Mouse (Mus musculus): Measurements from ENCODE around the gene Itgb1bp1. TPM values are rescaled to one million over a fixed set of nuclear protein-coding genes. Genes with fewer than 3 reads are reported as not detected.

Itgb1bp1 gene
- total and polyA plus RNA-seq, 3 experiments = 15.2 to 50.6 (median 42.4) TPM

- Histone ChIP-seq H3K27me3 (ENCODE audit: control insufficient read depth, insufficient read depth, low read length) (no peaks in the 10 kb centered on the region), H3K4me1 (ENCODE audit: control insufficient read depth, insufficient read depth, low read length) (peaks cover 3% of the 10 kb centered on the region; the same call in 1 of the 2 replicates), H3K79me2 (replicated peaks; ENCODE audit: control insufficient read depth, insufficient read depth, low read length) (no peaks in the 10 kb centered on the region), H3K4me3 (no peak overlapping the region), H3K27ac (no peak overlapping the region), H3K36me3 (ENCODE audit: control insufficient read depth, insufficient read depth, low read length) (no peaks in the 10 kb centered on the region), H3K9ac (ENCODE audit: low read depth, low read length) (no peak overlapping the region)
- TF ChIP-seq EP300 (IDR thresholded peaks at IDR 0.05; ENCODE audit: insufficient read depth, low read depth, low read length) = no peak
- TF ChIP-seq POLR2A (IDR thresholded peaks at IDR 0.05; ENCODE audit: insufficient read depth, low read depth, low read length) = no peak
- no peak for TF ChIP-seq CTCF (IDR thresholded peaks at IDR 0.05)
- intact Hi-C loops (cut with DNase I) = no loop called here
- 93% methylated on average over 17 of the region's 17 CpGs for WGBS
- DNase-seq = no peak
Observed at GRCm38 (mm10) chr12:21212876-21213275, 73.2 kb downstream of the Itgb1bp1 start.

GRCm38 (mm10) chr12:21209273-21209672 is 76.8 kb downstream of the Itgb1bp1 start:
- 89% methylated on average over 10 of the region's 10 CpGs for WGBS
- intact Hi-C loops (cut with DNase I) = loop anchor here (5.0 kb wide), 1 partner anchor 77 kb away; no protein-coding TSS in a partner anchor
- no peak overlapping the region; the same call in 1 of the 2 replicates for H3K27ac ChIP-seq
- H3K9ac ChIP-seq (ENCODE audit: low read depth, low read length) = no peak overlapping the region
- DNase-seq = no peak
- TF ChIP-seq CTCF (IDR thresholded peaks at IDR 0.05) = no peak
- TF ChIP-seq EP300 (IDR thresholded peaks at IDR 0.05; ENCODE audit: insufficient read depth, low read depth, low read length) = no peak
- TF ChIP-seq POLR2A (IDR thresholded peaks at IDR 0.05; ENCODE audit: insufficient read depth, low read depth, low read length) = no peak
- H3K27me3 ChIP-seq (ENCODE audit: control insufficient read depth, insufficient read depth, low read length) = no peaks in the 10 kb centered on the region
- H3K4me1 ChIP-seq (ENCODE audit: control insufficient read depth, insufficient read depth, low read length) = peaks cover 8% of the 10 kb centered on the region
- no peak overlapping the region for H3K4me3 ChIP-seq
- H3K36me3 ChIP-seq (ENCODE audit: control insufficient read depth, insufficient read depth, low read length) = peaks cover 4% of the 10 kb centered on the region
- H3K79me2 ChIP-seq (replicated peaks; ENCODE audit: control insufficient read depth, insufficient read depth, low read length) = no peaks in the 10 kb centered on the region

GRCm38 (mm10) chr12:21208172-21208795 is 77.8 kb downstream of the Itgb1bp1 start:
- Histone ChIP-seq H3K36me3 (ENCODE audit: control insufficient read depth, insufficient read depth, low read length) (peaks cover 4% of the 10 kb centered on the region), H3K27ac (peak overlapping the region; percentile 13; the same call in 1 of the 2 replicates), H3K9ac (ENCODE audit: low read depth, low read length) (no peak overlapping the region), H3K79me2 (replicated peaks; ENCODE audit: control insufficient read depth, insufficient read depth, low read length) (no peaks in the 10 kb centered on the region), H3K27me3 (ENCODE audit: control insufficient read depth, insufficient read depth, low read length) (no peaks in the 10 kb centered on the region), H3K4me1 (ENCODE audit: control insufficient read depth, insufficient read depth, low read length) (peaks cover 8% of the 10 kb centered on the region), H3K4me3 (no peak overlapping the region)
- no peak for DNase-seq
- TF ChIP-seq EP300 (IDR thresholded peaks at IDR 0.05; ENCODE audit: insufficient read depth, low read depth, low read length) (no peak), CTCF (IDR thresholded peaks at IDR 0.05) (no peak), POLR2A (IDR thresholded peaks at IDR 0.05; ENCODE audit: insufficient read depth, low read depth, low read length) (no peak)
- intact Hi-C loops (cut with DNase I) = loop anchor here (5.0 kb wide), 1 partner anchor 76 kb away; no protein-coding TSS in a partner anchor
- WGBS = 47% methylated on average over 11 of the region's 11 CpGs

GRCm38 (mm10) chr12:21207422-21207821 is 78.7 kb downstream of the Itgb1bp1 start:
- intact Hi-C loops (cut with DNase I) = loop anchor here (5.0 kb wide), 1 partner anchor 75 kb away; no protein-coding TSS in a partner anchor
- H3K79me2 ChIP-seq (replicated peaks; ENCODE audit: control insufficient read depth, insufficient read depth, low read length) = no peaks in the 10 kb centered on the region
- H3K4me1 ChIP-seq (ENCODE audit: control insufficient read depth, insufficient read depth, low read length) = peaks cover 8% of the 10 kb centered on the region
- TF ChIP-seq POLR2A (IDR thresholded peaks at IDR 0.05; ENCODE audit: insufficient read depth, low read depth, low read length) = no peak
- TF ChIP-seq CTCF (IDR thresholded peaks at IDR 0.05) = no peak
- no peak for TF ChIP-seq EP300 (IDR thresholded peaks at IDR 0.05; ENCODE audit: insufficient read depth, low read depth, low read length)
- no peak overlapping the region; the same call in 1 of the 2 replicates for H3K27ac ChIP-seq
- 69% methylated on average over 5 of the region's 5 CpGs for WGBS
- no peak for DNase-seq
- H3K4me3 ChIP-seq = no peak overlapping the region
- H3K27me3 ChIP-seq (ENCODE audit: control insufficient read depth, insufficient read depth, low read length) = no peaks in the 10 kb centered on the region
- H3K9ac ChIP-seq (ENCODE audit: low read depth, low read length) = no peak overlapping the region
- H3K36me3 ChIP-seq (ENCODE audit: control insufficient read depth, insufficient read depth, low read length) = peaks cover 4% of the 10 kb centered on the region

- no peak overlapping the region for H3K4me3 ChIP-seq
- WGBS = 90% methylated on average over 4 of the region's 4 CpGs
- intact Hi-C loops (cut with DNase I) = loop anchor here (5.0 kb wide), 1 partner anchor 73 kb away; no protein-coding TSS in a partner anchor
- H3K36me3 ChIP-seq (ENCODE audit: control insufficient read depth, insufficient read depth, low read length) = peaks cover 4% of the 10 kb centered on the region
- no peak overlapping the region for H3K9ac ChIP-seq (ENCODE audit: low read depth, low read length)
- H3K27ac ChIP-seq = peak overlapping the region; percentile 40; the same call in 1 of the 2 replicates
- no peaks in the 10 kb centered on the region for H3K27me3 ChIP-seq (ENCODE audit: control insufficient read depth, insufficient read depth, low read length)
- H3K79me2 ChIP-seq (replicated peaks; ENCODE audit: control insufficient read depth, insufficient read depth, low read length) = no peaks in the 10 kb centered on the region
- DNase-seq = no peak
- TF ChIP-seq POLR2A (IDR thresholded peaks at IDR 0.05; ENCODE audit: insufficient read depth, low read depth, low read length) = no peak
- no peak for TF ChIP-seq EP300 (IDR thresholded peaks at IDR 0.05; ENCODE audit: insufficient read depth, low read depth, low read length)
- TF ChIP-seq CTCF (IDR thresholded peaks at IDR 0.05) = no peak
- H3K4me1 ChIP-seq (ENCODE audit: control insufficient read depth, insufficient read depth, low read length) = peaks cover 8% of the 10 kb centered on the region
Observed at GRCm38 (mm10) chr12:21205799-21206198, 80.3 kb downstream of the Itgb1bp1 start.

- 24% methylated on average over 11 of the region's 11 CpGs for WGBS
- no peak for TF ChIP-seq POLR2A (IDR thresholded peaks at IDR 0.05; ENCODE audit: insufficient read depth, low read depth, low read length)
- TF ChIP-seq CTCF (IDR thresholded peaks at IDR 0.05) = no peak
- no peak for TF ChIP-seq EP300 (IDR thresholded peaks at IDR 0.05; ENCODE audit: insufficient read depth, low read depth, low read length)
- Histone ChIP-seq H3K4me1 (ENCODE audit: control insufficient read depth, insufficient read depth, low read length) (peaks cover 8% of the 10 kb centered on the region), H3K4me3 (no peak overlapping the region), H3K79me2 (replicated peaks; ENCODE audit: control insufficient read depth, insufficient read depth, low read length) (no peaks in the 10 kb centered on the region), H3K27me3 (ENCODE audit: control insufficient read depth, insufficient read depth, low read length) (no peaks in the 10 kb centered on the region), H3K36me3 (ENCODE audit: control insufficient read depth, insufficient read depth, low read length) (peaks cover 4% of the 10 kb centered on the region), H3K9ac (ENCODE audit: low read depth, low read length) (no peak overlapping the region), H3K27ac (peak overlapping the region; percentile 40)
- peak; percentile 51 to 52 for DNase-seq
- intact Hi-C loops (cut with DNase I) = loop anchor here (5.0 kb wide), 2 partner anchors 48 to 73 kb away; no protein-coding TSS in a partner anchor
Observed at GRCm38 (mm10) chr12:21204701-21205312, 81.3 kb downstream of the Itgb1bp1 start.
